Mouse (Mus musculus): ENCODE data around the gene Tom1.

DNA sequence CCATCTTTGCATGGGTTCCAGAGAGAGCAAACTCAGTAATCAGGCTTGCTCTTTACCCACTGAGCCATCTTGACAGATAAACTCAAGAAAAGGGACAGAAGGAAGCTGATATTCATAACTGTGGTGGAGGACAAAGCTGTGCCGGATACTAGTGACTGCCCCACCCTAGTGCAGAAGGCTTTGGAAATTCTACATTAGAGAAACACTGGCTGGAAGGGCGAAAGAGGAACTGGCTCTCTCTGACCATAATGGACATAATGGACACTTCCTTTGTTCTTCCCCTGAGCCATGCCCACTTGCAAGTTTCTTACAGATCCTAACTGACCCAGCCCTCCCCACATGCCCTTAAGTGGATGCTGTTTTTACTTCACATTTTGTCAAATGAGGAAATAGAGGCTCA, 52.5 kb downstream of the Tom1 start:
- TF ChIP-seq MAX (IDR thresholded peaks at IDR 0.05; ENCODE audit: low read depth) = no peak
- TF ChIP-seq MYOD1 (IDR thresholded peaks at IDR 0.05; ENCODE audit: control insufficient read depth in 1 of 3, insufficient read length in 2 of 3, low read depth in 2 of 3) = no peak
- TF ChIP-seq SRF (IDR thresholded peaks at IDR 0.05; ENCODE audit: control insufficient read depth, insufficient read length, low read depth) = no peak
